Mouse (Mus musculus) fat pad, adult 2 months (tissue): ENCODE results near the gene Notch1.

Experiments
- DNase-seq: peaks from one replicate; pipeline ENCODE4 v3.0.0-alpha.2; 2011; ENCODE audit warnings: low read depth, low spot score; ENCODE audit errors: extremely low read depth

Gene Notch1

GRCm38 (mm10) chr2:26449121-26450060, 67.1 kb downstream of the Notch1 start:
- no peak for DNase-seq

GRCm38 (mm10) chr2:26447451-26447850, 69.0 kb downstream of the Notch1 start:
- DNase-seq = no peak

- DNase-seq = no peak
These were observed 69.8 kb downstream of the Notch1 start for GRCm38 (mm10) chr2:26446671-26447070.

GRCm38 (mm10) chr2:26445666-26446445, 70.6 kb downstream of the Notch1 start:
- no peak for DNase-seq

GRCm38 (mm10) chr2:26444946-26445665, 71.4 kb downstream of the Notch1 start, which contains the start of gene Sec16a:
TSS of gene Sec16a (minus strand) at chr2:26445216.
- DNase-seq = peak; percentile 99

GRCm38 (mm10) chr2:26444368-26444767, 72.1 kb downstream of the Notch1 start:
- DNase-seq = no peak

- DNase-seq = no peak
These were observed 72.6 kb downstream of the Notch1 start for GRCm38 (mm10) chr2:26443876-26444275.

GRCm38 (mm10) chr2:26442843-26443242, 73.6 kb downstream of the Notch1 start:
- no peak for DNase-seq

GRCm38 (mm10) chr2:26441688-26442087, 74.8 kb downstream of the Notch1 start:
- no peak for DNase-seq

- DNase-seq = no peak
These were observed 75.2 kb downstream of the Notch1 start for GRCm38 (mm10) chr2:26441261-26441660.

GRCm38 (mm10) chr2:26439671-26440070, 76.8 kb downstream of the Notch1 start:
- no peak for DNase-seq

GRCm38 (mm10) chr2:26438373-26438772, 78.1 kb downstream of the Notch1 start:
- DNase-seq = no peak

GRCm38 (mm10) chr2:26437221-26437620, 79.2 kb downstream of the Notch1 start:
- no peak for DNase-seq

- no peak for DNase-seq
These were observed 81.5 kb downstream of the Notch1 start for GRCm38 (mm10) chr2:26434791-26435572.

GRCm38 (mm10) chr2:26429851-26430250, 86.6 kb downstream of the Notch1 start:
- DNase-seq = no peak

GRCm38 (mm10) chr2:26424541-26424940, 91.9 kb downstream of the Notch1 start:
- no peak for DNase-seq

GRCm38 (mm10) chr2:26423086-26423485, 93.4 kb downstream of the Notch1 start:
- no peak for DNase-seq

GRCm38 (mm10) chr2:26421969-26422368, 94.5 kb downstream of the Notch1 start:
- DNase-seq = no peak

GRCm38 (mm10) chr2:26418120-26418519, 98.3 kb downstream of the Notch1 start:
- DNase-seq = no peak

- DNase-seq = no peak
These were observed 99.4 kb downstream of the Notch1 start for GRCm38 (mm10) chr2:26417066-26417465.
